Mouse (Mus musculus) E14TG2a.4 (cell line): Measurements from ENCODE around the gene Ier5l.

ENCODE experiments used
- CTCF ChIP-seq: conservative IDR thresholded peaks from 2 replicates; pipeline ENCODE4 v1.5.1; 2014; ENCODE audit warnings: low read length
- POU5F1 ChIP-seq: IDR thresholded peaks from 2 replicates; pipeline ENCODE4 v1.6.1; 2014; ENCODE audit warnings: low read length, borderline replicate concordance

GRCm38 (mm10) chr2:30476241-30476640 is 2.2 kb upstream of the Ier5l start:
- TF ChIP-seq CTCF (no peak), POU5F1 (no peak)
